In genomic region chr4:129771314-129771671, GRCm38 (mm10) we compare ENCODE assay signal across 10 mouse cellular contexts. TPM values are rescaled to one million over a fixed set of nuclear protein-coding genes. Genes with fewer than 3 reads are reported as not detected.
DNase-seq lines count a peak whose midpoint lies in the region; ATAC-seq and TF ChIP-seq lines count a peak whose summit lies in the region.
"Had no signal": no experiment of that assay in that cellular context is flagged by ENCODE, and none has a peak within 500 bp of the region (broad histone marks: within the 10 kb centered on the region; RNA-seq: fewer than 3 reads in every experiment).

No protein-coding gene starts in this region.

- H3K4me3 ChIP-seq in kidney, postnatal 0 days (replicated peaks; ENCODE audit: low read depth, low read length) = no peak overlapping the region
- no peak overlapping the region for H3K4me3 ChIP-seq in forebrain, embryonic 11.5 days (ENCODE audit: low read depth, low read length)
- peak overlapping the region; percentile 45 for H3K4me3 ChIP-seq in limb, embryonic 10.5 days
- H3K4me3 ChIP-seq in neural tube, embryonic 12.5 days = no peak overlapping the region
- H3K4me3 ChIP-seq: erythroblast, embryonic 14.5 days; megakaryocyte, embryonic 14.5 days had no signal

- DNase-seq in kidney, postnatal 0 days (ENCODE audit: low spot score) = peak; percentile 50
- DNase-seq in kidney, adult 8-10 months = no peak
- DNase-seq in forebrain, embryonic 11.5 days (ENCODE audit: low spot score) = no peak
- DNase-seq in limb, embryonic 10.5 days (ENCODE audit: low spot score) = no peak
- no peak for DNase-seq in cerebellum, postnatal 4 days (ENCODE audit: low spot score in 2 of 2)
- DNase-seq in urinary bladder, adult 18-20 months (ENCODE audit: low spot score in 2 of 2) = no peak

- no peaks in the 10 kb centered on the region for H3K9me3 ChIP-seq in kidney, postnatal 0 days (replicated peaks; ENCODE audit: low read length)
- no peaks in the 10 kb centered on the region for H3K9me3 ChIP-seq in forebrain, embryonic 11.5 days (ENCODE audit: control insufficient read depth, low read length)
- no peaks in the 10 kb centered on the region for H3K9me3 ChIP-seq in limb, embryonic 10.5 days (replicated peaks)
- H3K9me3 ChIP-seq in neural tube, embryonic 12.5 days = no peaks in the 10 kb centered on the region
- H3K9me3 ChIP-seq: megakaryocyte, embryonic 14.5 days had no signal

- 0 out of 2 replicates have a peak, but pooled peaks cover 2% of the 10 kb centered on the region for H3K27me3 ChIP-seq in kidney, postnatal 0 days (ENCODE audit: insufficient read depth, low read length)
- H3K27me3 ChIP-seq in forebrain, embryonic 11.5 days (ENCODE audit: control insufficient read depth, insufficient read depth, low read length) = peaks cover 5% of the 10 kb centered on the region; the same call in 1 of the 2 replicates
- H3K27me3 ChIP-seq in limb, embryonic 10.5 days (ENCODE audit: low read depth, poor library complexity, severe bottlenecking) = no peaks in the 10 kb centered on the region
- 0 out of 2 replicates have a peak, but pooled peaks cover 5% of the 10 kb centered on the region for H3K27me3 ChIP-seq in neural tube, embryonic 12.5 days (replicated peaks)

- H3K4me1 ChIP-seq in kidney, postnatal 0 days (replicated peaks; ENCODE audit: insufficient read depth, low read length) = peaks cover 4% of the 10 kb centered on the region; the same call in 1 of the 2 replicates
- H3K4me1 ChIP-seq in forebrain, embryonic 11.5 days (replicated peaks; ENCODE audit: control insufficient read depth, insufficient read depth, low read length) = peaks cover 9% of the 10 kb centered on the region
- H3K4me1 ChIP-seq in limb, embryonic 10.5 days = peaks cover 51% of the 10 kb centered on the region
- H3K4me1 ChIP-seq in neural tube, embryonic 12.5 days = peaks cover 16% of the 10 kb centered on the region

- H3K27ac ChIP-seq in kidney, postnatal 0 days = peak overlapping the region; percentile 57
- H3K27ac ChIP-seq in forebrain, embryonic 11.5 days (ENCODE audit: low read depth, low read length) = no peak overlapping the region
- peak overlapping the region; percentile 81 for H3K27ac ChIP-seq in limb, embryonic 10.5 days
- no peak overlapping the region for H3K27ac ChIP-seq in neural tube, embryonic 12.5 days

- WGBS in kidney, postnatal 0 days = 16% methylated on average over 7 of the region's 7 CpGs
- WGBS in forebrain, embryonic 11.5 days = 26% methylated on average over 7 of the region's 7 CpGs
- 20% methylated on average over 7 of the region's 7 CpGs for WGBS in limb, embryonic 10.5 days
- WGBS in neural tube, embryonic 12.5 days = 25% methylated on average over 7 of the region's 7 CpGs

- no peaks in the 10 kb centered on the region for H3K36me3 ChIP-seq in kidney, postnatal 0 days (ENCODE audit: insufficient read depth, low read length)
- no peaks in the 10 kb centered on the region for H3K36me3 ChIP-seq in forebrain, embryonic 11.5 days (ENCODE audit: control insufficient read depth, insufficient read depth, low read length)
- H3K36me3 ChIP-seq in limb, embryonic 10.5 days = no peaks in the 10 kb centered on the region
- H3K36me3 ChIP-seq in neural tube, embryonic 12.5 days = no peaks in the 10 kb centered on the region

- H3K9ac ChIP-seq in kidney, postnatal 0 days (ENCODE audit: low read depth, low read length) = 0 out of 2 replicates have a peak overlapping the region, but pooled peaks have one; percentile 35
- H3K9ac ChIP-seq in forebrain, embryonic 11.5 days (ENCODE audit: low read length) = no peak overlapping the region
- H3K9ac ChIP-seq in neural tube, embryonic 12.5 days = peak overlapping the region; percentile 22; the same call in 1 of the 2 replicates

- peak overlapping the region; percentile 35; the same call in 1 of the 2 replicates for H3K4me2 ChIP-seq in kidney, postnatal 0 days (ENCODE audit: low read length)
- peak overlapping the region; percentile 6; the same call in 1 of the 2 replicates for H3K4me2 ChIP-seq in forebrain, embryonic 11.5 days (ENCODE audit: low read depth, low read length, severe bottlenecking)
- H3K4me2 ChIP-seq in neural tube, embryonic 12.5 days (replicated peaks) = peak overlapping the region; percentile 44

- TF ChIP-seq CTCF in kidney, postnatal 0 days (IDR thresholded peaks at IDR 0.05; ENCODE audit: low read depth) = no peak

- 0 out of 2 replicates have a peak, but pooled peaks have one; percentile 10 for ATAC-seq in kidney, postnatal 0 days (replicated peaks; ENCODE audit: low FRiP score, low read depth)
- ATAC-seq in forebrain, embryonic 11.5 days (replicated peaks; ENCODE audit: low FRiP score) = no peak
- ATAC-seq in neural tube, embryonic 12.5 days (ENCODE audit: low FRiP score, low read depth) = no peak
- no peak for ATAC-seq in monocyte, adult 5-6 weeks (replicated peaks; ENCODE audit: insufficient number of reproducible peaks, low FRiP score, low TSS enrichment, poor library complexity, severe bottlenecking)

RNA-seq across cellular contexts. Expression of gene Khdrbs1, which starts 29.2 kb away (rescaled TPM):
- polyA plus RNA-seq in kidney, postnatal 0 days (2015; fragmentation: Nextera tagmentation; extraction: Ambion mirVana) = 86.4 and 90.6 TPM in 2 replicates
- polyA plus RNA-seq in forebrain, embryonic 11.5 days (2014; fragmentation: Nextera tagmentation; extraction: Ambion mirVana) = 183 and 185 TPM in 2 replicates
- polyA plus RNA-seq in limb, embryonic 10.5 days (2016; fragmentation: Nextera tagmentation; extraction: Ambion mirVana) = 156 and 179 TPM in 2 replicates
- polyA plus RNA-seq in neural tube, embryonic 12.5 days (2016; fragmentation: Nextera tagmentation; extraction: Ambion mirVana) = 211 and 212 TPM in 2 replicates
- 89.2 to 110 TPM (median 89.5 TPM) in 3 replicates for total RNA-seq in monocyte, adult 5-6 weeks (2017)

RNA-seq across cellular contexts. Expression of gene Ptp4a2, which starts 39.7 kb away (rescaled TPM):
- 383 and 402 TPM in 2 replicates for polyA plus RNA-seq in kidney, postnatal 0 days (2015; fragmentation: Nextera tagmentation; extraction: Ambion mirVana)
- 355 and 395 TPM in 2 replicates for polyA plus RNA-seq in forebrain, embryonic 11.5 days (2014; fragmentation: Nextera tagmentation; extraction: Ambion mirVana)
- 298 and 321 TPM in 2 replicates for polyA plus RNA-seq in limb, embryonic 10.5 days (2016; fragmentation: Nextera tagmentation; extraction: Ambion mirVana)
- polyA plus RNA-seq in neural tube, embryonic 12.5 days (2016; fragmentation: Nextera tagmentation; extraction: Ambion mirVana) = 336 and 342 TPM in 2 replicates
- 478 to 539 TPM (median 505 TPM) in 3 replicates for total RNA-seq in monocyte, adult 5-6 weeks (2017)

Comparison
In these comparisons a context has a peak if more than half of its experiments do, and no peak if none do; other contexts are left out.
1. H3K27ac ChIP-seq: peak in kidney, postnatal 0 days (single experiment) and limb, embryonic 10.5 days (single experiment); none in forebrain, embryonic 11.5 days (single experiment) and neural tube, embryonic 12.5 days (single experiment).
2. Peak in every context shown above with its lines, with median percentiles within 50 percentile points of each other: H3K4me2 ChIP-seq.